10 mouse cellular contexts compared by ENCODE assay signal in genomic region chr7:128004150-128004486, GRCm38 (mm10). TPM values are rescaled to one million over a fixed set of nuclear protein-coding genes. Genes with fewer than 3 reads are reported as not detected.
DNase-seq lines count a peak whose midpoint lies in the region; ATAC-seq and TF ChIP-seq lines count a peak whose summit lies in the region.
"Had no signal": no experiment of that assay in that cellular context is flagged by ENCODE, and none has a peak within 500 bp of the region (broad histone marks: within the 10 kb centered on the region; RNA-seq: fewer than 3 reads in every experiment).

No protein-coding gene starts in this region.

- H3K4me1 ChIP-seq in hindbrain, embryonic 11.5 days (replicated peaks; ENCODE audit: control insufficient read depth, insufficient read depth, low read length), result no peaks in the 10 kb centered on the region
- H3K4me1 ChIP-seq in hindbrain, embryonic 16.5 days (ENCODE audit: control insufficient read depth, insufficient read depth, low read depth, low read length), result peaks cover 3% of the 10 kb centered on the region
- peaks cover 42% of the 10 kb centered on the region for H3K4me1 ChIP-seq in E14TG2a.4 (replicated peaks; ENCODE audit: low read depth, low read length)
- H3K4me1 ChIP-seq in bone marrow, adult 2 months (ENCODE audit: control insufficient read depth, insufficient read depth, low read length), result peaks cover 6% of the 10 kb centered on the region
- peaks cover 19% of the 10 kb centered on the region for H3K4me1 ChIP-seq in limb, embryonic 10.5 days

- peak overlapping the region; percentile 11; the same call in 1 of the 2 replicates for H3K9ac ChIP-seq in hindbrain, embryonic 11.5 days (ENCODE audit: low read depth, low read length)
- no peak overlapping the region for H3K9ac ChIP-seq in hindbrain, embryonic 16.5 days (ENCODE audit: low read depth, low read length)

- no peaks in the 10 kb centered on the region for H3K36me3 ChIP-seq in hindbrain, embryonic 11.5 days (ENCODE audit: control insufficient read depth, insufficient read depth, low read length)
- no peaks in the 10 kb centered on the region for H3K36me3 ChIP-seq in hindbrain, embryonic 16.5 days (ENCODE audit: control insufficient read depth, insufficient read depth, low read length)
- H3K36me3 ChIP-seq in E14TG2a.4 (ENCODE audit: insufficient read depth, low read length), result peaks cover 12% of the 10 kb centered on the region
- no peaks in the 10 kb centered on the region for H3K36me3 ChIP-seq in limb, embryonic 10.5 days

- WGBS in hindbrain, embryonic 11.5 days, result 71% methylated on average over 5 of the region's 5 CpGs
- WGBS in hindbrain, embryonic 16.5 days, result 78% methylated on average over 5 of the region's 5 CpGs
- 30% methylated on average over 5 of the region's 5 CpGs for WGBS in bone marrow, adult 2 months
- WGBS in limb, embryonic 10.5 days, result 60% methylated on average over 5 of the region's 5 CpGs

- H3K9me3 ChIP-seq in hindbrain, embryonic 11.5 days (ENCODE audit: control insufficient read depth, low read length), result no peaks in the 10 kb centered on the region
- H3K9me3 ChIP-seq in hindbrain, embryonic 16.5 days (ENCODE audit: control insufficient read depth, low read length), result no peaks in the 10 kb centered on the region
- H3K9me3 ChIP-seq in E14TG2a.4 (ENCODE audit: low read length), result no peaks in the 10 kb centered on the region
- H3K9me3 ChIP-seq in limb, embryonic 10.5 days (replicated peaks), result no peaks in the 10 kb centered on the region

- no peak overlapping the region for H3K4me2 ChIP-seq in hindbrain, embryonic 11.5 days (replicated peaks; ENCODE audit: low read depth, low read length)
- no peak overlapping the region for H3K4me2 ChIP-seq in hindbrain, embryonic 16.5 days (ENCODE audit: low read length)

- ATAC-seq in hindbrain, embryonic 11.5 days (ENCODE audit: low FRiP score), result no peak
- no peak for ATAC-seq in hindbrain, embryonic 16.5 days

- no peak overlapping the region for H3K4me3 ChIP-seq in hindbrain, embryonic 11.5 days (ENCODE audit: low read depth, low read length)
- H3K4me3 ChIP-seq in hindbrain, embryonic 16.5 days (ENCODE audit: low read length), result no peak overlapping the region
- H3K4me3 ChIP-seq in E14TG2a.4 (replicated peaks; ENCODE audit: low read length), result peak overlapping the region; percentile 78
- H3K4me3 ChIP-seq in bone marrow, adult 2 months (replicated peaks; ENCODE audit: control insufficient read depth, low read depth, low read length), result no peak overlapping the region
- H3K4me3 ChIP-seq in limb, embryonic 10.5 days, result peak overlapping the region; percentile 30

- H3K27ac ChIP-seq in hindbrain, embryonic 11.5 days (ENCODE audit: low read depth, low read length), result no peak overlapping the region
- no peak overlapping the region for H3K27ac ChIP-seq in hindbrain, embryonic 16.5 days (ENCODE audit: low read depth, low read length)
- 0 out of 2 replicates have a peak overlapping the region, but pooled peaks have one; percentile 3 for H3K27ac ChIP-seq in bone marrow, adult 2 months (ENCODE audit: control insufficient read depth, insufficient read depth, low read depth, low read length, poor library complexity)
- H3K27ac ChIP-seq in limb, embryonic 10.5 days, result peak overlapping the region; percentile 57

- TF ChIP-seq POLR2A in bone marrow, adult 2 months (IDR thresholded peaks at IDR 0.05; ENCODE audit: borderline replicate concordance, control insufficient read depth, low read depth, low read length), result no peak

- no peak for TF ChIP-seq CTCF in E14TG2a.4 (conservative IDR thresholded peaks at IDR 0.05; ENCODE audit: low read length)
- no peak for TF ChIP-seq CTCF in bone marrow, adult 2 months (IDR thresholded peaks at IDR 0.05; ENCODE audit: control insufficient read depth, insufficient read depth, low read length)

- no peak for DNase-seq in hindbrain, embryonic 11.5 days (ENCODE audit: low spot score)
- DNase-seq in limb, embryonic 10.5 days (ENCODE audit: low spot score), result no peak
- no peak for DNase-seq in left cerebral cortex, adult 9 months (ENCODE audit: low spot score in 2 of 2)
- DNase-seq in gastrocnemius, adult 8-10 months (ENCODE audit: low spot score in 2 of 2), result no peak
- DNase-seq: right cerebral cortex, postnatal 4 days had no signal

- H3K27me3 ChIP-seq in hindbrain, embryonic 11.5 days (ENCODE audit: control insufficient read depth, insufficient read depth, low read length), result no peaks in the 10 kb centered on the region
- no peaks in the 10 kb centered on the region for H3K27me3 ChIP-seq in hindbrain, embryonic 16.5 days (replicated peaks; ENCODE audit: control insufficient read depth, insufficient read depth, low read length)
- peaks cover 29% of the 10 kb centered on the region for H3K27me3 ChIP-seq in E14TG2a.4 (ENCODE audit: insufficient read depth, low read length)
- H3K27me3 ChIP-seq in limb, embryonic 10.5 days (ENCODE audit: low read depth, poor library complexity, severe bottlenecking), result peaks cover 48% of the 10 kb centered on the region

RNA-seq across cellular contexts. Expression of gene Trim72, which starts 0.4 kb away (rescaled TPM):
- polyA plus RNA-seq in hindbrain, embryonic 11.5 days (2014; fragmentation: Nextera tagmentation; extraction: Ambion mirVana), result not detected in 2 replicates
- polyA plus RNA-seq in hindbrain, embryonic 16.5 days (2015; fragmentation: Nextera tagmentation; extraction: Ambion mirVana), result 0.27 TPM in 1 of 2 replicates, not detected in the other
- 0.45 and 1.1 TPM in 2 replicates for polyA plus RNA-seq in bone marrow, adult 2 months (2011; ENCODE audit: insufficient read depth, insufficient read length, low replicate concordance, missing spikeins)
- polyA plus RNA-seq in limb, embryonic 10.5 days (2016; fragmentation: Nextera tagmentation; extraction: Ambion mirVana), result not detected in 2 replicates
- total RNA-seq in gastrocnemius, adult 8-10 months (2022), result 100 to 1,000 TPM; 204 to 246 (median 223) TPM
- polyA plus RNA-seq: thymus, postnatal 0 days had no signal

RNA-seq across cellular contexts. Expression of gene Pycard, which starts 10.5 kb away (rescaled TPM):
- 8.4 and 11.0 TPM in 2 replicates for polyA plus RNA-seq in hindbrain, embryonic 11.5 days (2014; fragmentation: Nextera tagmentation; extraction: Ambion mirVana)
- 7.3 and 9.3 TPM in 2 replicates for polyA plus RNA-seq in hindbrain, embryonic 16.5 days (2015; fragmentation: Nextera tagmentation; extraction: Ambion mirVana)
- polyA plus RNA-seq in bone marrow, adult 2 months (2011; ENCODE audit: insufficient read depth, insufficient read length, low replicate concordance, missing spikeins), result 17.7 and 19.9 TPM in 2 replicates
- polyA plus RNA-seq in limb, embryonic 10.5 days (2016; fragmentation: Nextera tagmentation; extraction: Ambion mirVana), result 5.2 and 6.5 TPM in 2 replicates
- total RNA-seq in gastrocnemius, adult 8-10 months (2022), result under 1 TPM in 3 of 4 experiments, not detected in 1; 0.21 to 0.75 (median 0.43) TPM

RNA-seq across cellular contexts. Expression of gene Fus, which starts 36.9 kb away (rescaled TPM):
- polyA plus RNA-seq in hindbrain, embryonic 11.5 days (2014; fragmentation: Nextera tagmentation; extraction: Ambion mirVana), result 58.7 and 65.0 TPM in 2 replicates
- 275 and 318 TPM in 2 replicates for polyA plus RNA-seq in hindbrain, embryonic 16.5 days (2015; fragmentation: Nextera tagmentation; extraction: Ambion mirVana)
- polyA plus RNA-seq in bone marrow, adult 2 months (2011; ENCODE audit: insufficient read depth, insufficient read length, low replicate concordance, missing spikeins), result 627 and 763 TPM in 2 replicates
- polyA plus RNA-seq in limb, embryonic 10.5 days (2016; fragmentation: Nextera tagmentation; extraction: Ambion mirVana), result 408 and 469 TPM in 2 replicates
- 10 to 100 TPM; 52.0 to 94.3 (median 70.5) TPM for total RNA-seq in gastrocnemius, adult 8-10 months (2022)

RNA-seq across cellular contexts. Expression of gene Prss36, which starts 57.6 kb away (rescaled TPM):
- 8.5 and 11.0 TPM in 2 replicates for polyA plus RNA-seq in hindbrain, embryonic 11.5 days (2014; fragmentation: Nextera tagmentation; extraction: Ambion mirVana)
- 14.3 and 14.9 TPM in 2 replicates for polyA plus RNA-seq in hindbrain, embryonic 16.5 days (2015; fragmentation: Nextera tagmentation; extraction: Ambion mirVana)
- 1.3 and 4.3 TPM in 2 replicates for polyA plus RNA-seq in bone marrow, adult 2 months (2011; ENCODE audit: insufficient read depth, insufficient read length, low replicate concordance, missing spikeins)
- 9.7 and 10.1 TPM in 2 replicates for polyA plus RNA-seq in limb, embryonic 10.5 days (2016; fragmentation: Nextera tagmentation; extraction: Ambion mirVana)
- 1 to 10 TPM; 5.7 to 8.9 (median 7.9) TPM for total RNA-seq in gastrocnemius, adult 8-10 months (2022)

RNA-seq across cellular contexts. Expression of gene Itgam, which starts 58.3 kb away (rescaled TPM):
- 0.42 TPM in 2 replicates for polyA plus RNA-seq in hindbrain, embryonic 11.5 days (2014; fragmentation: Nextera tagmentation; extraction: Ambion mirVana)
- 0.94 and 1.0 TPM in 2 replicates for polyA plus RNA-seq in hindbrain, embryonic 16.5 days (2015; fragmentation: Nextera tagmentation; extraction: Ambion mirVana)
- polyA plus RNA-seq in bone marrow, adult 2 months (2011; ENCODE audit: insufficient read depth, insufficient read length, low replicate concordance, missing spikeins), result 15.4 and 60.8 TPM in 2 replicates
- 0.28 and 0.40 TPM in 2 replicates for polyA plus RNA-seq in limb, embryonic 10.5 days (2016; fragmentation: Nextera tagmentation; extraction: Ambion mirVana)
- 1 to 10 TPM in 2 of 4 experiments, under 1 TPM in 2; 0.60 to 3.1 (median 1.1) TPM for total RNA-seq in gastrocnemius, adult 8-10 months (2022)
- total RNA-seq: MEL had no signal

Comparison
In these comparisons a context has a peak if more than half of its experiments do, and no peak if none do; other contexts are left out.
1. H3K27ac ChIP-seq: peak in bone marrow, adult 2 months (single experiment) and limb, embryonic 10.5 days (single experiment); none in hindbrain, embryonic 11.5 days (single experiment) and hindbrain, embryonic 16.5 days (single experiment).
2. H3K4me3 ChIP-seq: peak in E14TG2a.4 (single experiment) and limb, embryonic 10.5 days (single experiment); none in hindbrain, embryonic 11.5 days (single experiment), hindbrain, embryonic 16.5 days (single experiment) and bone marrow, adult 2 months (single experiment).